ENCODE assay signal across 34 mouse cellular contexts in genomic region chr9:46224945-46225660, GRCm38 (mm10). TPM values are rescaled to one million over a fixed set of nuclear protein-coding genes. Genes with fewer than 3 reads are reported as not detected.
A peak's percentile ranks its signal among the peaks of the same experiment; 100 is the strongest.
DNase-seq lines count a peak whose midpoint lies in the region; ATAC-seq and TF ChIP-seq lines count a peak whose summit lies in the region.
"Had no signal": no experiment of that assay in that cellular context is flagged by ENCODE, and none has a peak within 500 bp of the region (broad histone marks: within the 10 kb centered on the region; RNA-seq: fewer than 3 reads in every experiment).

No protein-coding gene starts in this region.

- WGBS in kidney, adult 2 months, result 60% methylated on average over 5 of the region's 5 CpGs
- 10% methylated on average over 5 of the region's 5 CpGs for WGBS in liver, adult 2 months
- WGBS in intestine, embryonic 15.5 days, result 58% methylated on average over 5 of the region's 5 CpGs
- 60% methylated on average over 5 of the region's 5 CpGs for WGBS in intestine, postnatal 0 days
- 74% methylated on average over 5 of the region's 5 CpGs for WGBS in thymus, adult 2 months

- H3K36me3 ChIP-seq in kidney, adult 2 months (ENCODE audit: control insufficient read depth, insufficient read depth, low read length), result peaks cover 5% of the 10 kb centered on the region
- peaks cover 9% of the 10 kb centered on the region; the same call in 1 of the 2 replicates for H3K36me3 ChIP-seq in liver, adult 2 months (ENCODE audit: control insufficient read depth, insufficient read depth, low read length)
- H3K36me3 ChIP-seq in intestine, embryonic 15.5 days, result peaks cover 16% of the 10 kb centered on the region
- H3K36me3 ChIP-seq in intestine, postnatal 0 days (ENCODE audit: control insufficient read depth, insufficient read depth), result peaks cover 26% of the 10 kb centered on the region
- peaks cover 3% of the 10 kb centered on the region for H3K36me3 ChIP-seq in thymus, adult 2 months (ENCODE audit: control insufficient read depth, insufficient read depth, low read length)

- no peak overlapping the region for H3K4me3 ChIP-seq in kidney, adult 2 months (ENCODE audit: insufficient read depth, low read depth, low read length)
- no peak overlapping the region for H3K4me3 ChIP-seq in liver, adult 2 months (ENCODE audit: insufficient read depth, low read depth, low read length)
- H3K4me3 ChIP-seq in intestine, embryonic 15.5 days (replicated peaks), result no peak overlapping the region
- no peak overlapping the region for H3K4me3 ChIP-seq in intestine, postnatal 0 days (ENCODE audit: low read depth, low read length)
- H3K4me3 ChIP-seq in thymus, adult 2 months (ENCODE audit: control insufficient read depth, insufficient read depth, low read length), result no peak overlapping the region
- H3K4me3 ChIP-seq: embryonic facial prominence, embryonic 12.5 days; embryonic facial prominence, embryonic 15.5 days; heart, embryonic 12.5 days; heart, embryonic 15.5 days; hindbrain, embryonic 10.5 days; hindbrain, embryonic 13.5 days had no signal

- H3K27ac ChIP-seq in kidney, adult 2 months (ENCODE audit: insufficient read depth, low read depth, low read length), result no peak overlapping the region
- peak overlapping the region; percentile 91 for H3K27ac ChIP-seq in liver, adult 2 months (replicated peaks; ENCODE audit: insufficient read depth, low read depth, low read length)
- H3K27ac ChIP-seq in intestine, embryonic 15.5 days, result peak overlapping the region; percentile 78
- H3K27ac ChIP-seq in intestine, postnatal 0 days (ENCODE audit: low read depth, low read length), result peak overlapping the region; percentile 96
- H3K27ac ChIP-seq in thymus, adult 2 months (ENCODE audit: control insufficient read depth, insufficient read depth, low read length), result no peak overlapping the region
- H3K27ac ChIP-seq: embryonic facial prominence, embryonic 12.5 days; embryonic facial prominence, embryonic 15.5 days; heart, embryonic 15.5 days; hindbrain, embryonic 10.5 days; hindbrain, embryonic 13.5 days had no signal

- peaks cover 5% of the 10 kb centered on the region for H3K4me1 ChIP-seq in kidney, adult 2 months (ENCODE audit: control insufficient read depth, insufficient read depth, low read length)
- H3K4me1 ChIP-seq in liver, adult 2 months (ENCODE audit: control insufficient read depth, insufficient read depth, low read length), result peaks cover 45% of the 10 kb centered on the region
- peaks cover 7% of the 10 kb centered on the region for H3K4me1 ChIP-seq in intestine, embryonic 15.5 days (replicated peaks)
- H3K4me1 ChIP-seq in intestine, postnatal 0 days (replicated peaks; ENCODE audit: control insufficient read depth, insufficient read depth, low read length), result 0 out of 2 replicates have a peak, but pooled peaks cover 3% of the 10 kb centered on the region
- H3K4me1 ChIP-seq in thymus, adult 2 months (replicated peaks; ENCODE audit: control insufficient read depth, insufficient read depth, low read length), result peaks cover 2% of the 10 kb centered on the region
- H3K4me1 ChIP-seq: embryonic facial prominence, embryonic 12.5 days had no signal

- TF ChIP-seq CTCF in kidney, adult 2 months (conservative IDR thresholded peaks at IDR 0.05; ENCODE audit: insufficient read depth, insufficient read length, low read depth, low read length), result no peak
- no peak for TF ChIP-seq CTCF in liver, adult 2 months (IDR thresholded peaks at IDR 0.05; ENCODE audit: low read depth, low read length)
- no peak for TF ChIP-seq CTCF in intestine, postnatal 0 days (IDR thresholded peaks at IDR 0.05; ENCODE audit: low read depth)
- TF ChIP-seq CTCF in thymus, adult 2 months (IDR thresholded peaks at IDR 0.05; ENCODE audit: borderline replicate concordance, control insufficient read depth, extremely low read depth, insufficient read depth, low read length, poor library complexity), result no peak

- H3K4me2 ChIP-seq in intestine, embryonic 15.5 days (replicated peaks), result no peak overlapping the region
- H3K4me2 ChIP-seq in intestine, postnatal 0 days (replicated peaks; ENCODE audit: low read depth), result 0 out of 2 replicates have a peak overlapping the region, but pooled peaks have one; percentile 21
- H3K4me2 ChIP-seq: embryonic facial prominence, embryonic 12.5 days; embryonic facial prominence, embryonic 15.5 days; heart, embryonic 12.5 days; heart, embryonic 15.5 days; hindbrain, embryonic 13.5 days had no signal

- H3K27me3 ChIP-seq in kidney, adult 2 months (replicated peaks; ENCODE audit: control insufficient read depth, insufficient read depth, low read length), result no peaks in the 10 kb centered on the region
- no peaks in the 10 kb centered on the region for H3K27me3 ChIP-seq in liver, adult 2 months (ENCODE audit: control insufficient read depth, insufficient read depth, low read length)
- no peaks in the 10 kb centered on the region for H3K27me3 ChIP-seq in intestine, embryonic 15.5 days (replicated peaks)
- H3K27me3 ChIP-seq in intestine, postnatal 0 days (replicated peaks; ENCODE audit: control insufficient read depth, insufficient read depth, low read length), result no peaks in the 10 kb centered on the region
- H3K27me3 ChIP-seq in thymus, adult 2 months (ENCODE audit: control insufficient read depth, insufficient read depth, low read length), result no peaks in the 10 kb centered on the region
- H3K27me3 ChIP-seq: embryonic facial prominence, embryonic 12.5 days; embryonic facial prominence, embryonic 15.5 days; heart, embryonic 12.5 days; Patski had no signal

- H3K9ac ChIP-seq in liver, adult 2 months (ENCODE audit: low read depth, low read length), result peak overlapping the region; percentile 59
- no peak overlapping the region for H3K9ac ChIP-seq in intestine, embryonic 15.5 days
- H3K9ac ChIP-seq in intestine, postnatal 0 days (ENCODE audit: low read depth, low read length), result no peak overlapping the region
- H3K9ac ChIP-seq: embryonic facial prominence, embryonic 12.5 days; embryonic facial prominence, embryonic 15.5 days; forebrain, postnatal 0 days; heart, embryonic 12.5 days; heart, embryonic 15.5 days; hindbrain, embryonic 13.5 days had no signal

- no peaks in the 10 kb centered on the region for H3K79me2 ChIP-seq in liver, adult 2 months (ENCODE audit: control insufficient read depth, insufficient read depth, low read length)

- H3K9me3 ChIP-seq in intestine, embryonic 15.5 days, result no peaks in the 10 kb centered on the region
- no peaks in the 10 kb centered on the region for H3K9me3 ChIP-seq in intestine, postnatal 0 days (ENCODE audit: control insufficient read depth)
- H3K9me3 ChIP-seq: embryonic facial prominence, embryonic 12.5 days; embryonic facial prominence, embryonic 15.5 days; G1E; heart, embryonic 12.5 days; heart, embryonic 15.5 days; hindbrain, embryonic 10.5 days; hindbrain, embryonic 13.5 days had no signal

- no peak for ATAC-seq in intestine, embryonic 15.5 days
- no peak for ATAC-seq in intestine, postnatal 0 days
- ATAC-seq: forebrain, embryonic 14.5 days; forebrain, postnatal 0 days; Patski had no signal

- intact Hi-C loops in left cerebral cortex, postnatal 25 days (cut with DNase I), result no loop called here

- peak; percentile 66 for DNase-seq in kidney, adult 2 months
- no peak for DNase-seq in kidney, postnatal 14 days
- peak; percentile 96 for DNase-seq in liver, adult 2 months (ENCODE audit: extremely low read depth, low read depth, low spot score)
- DNase-seq in liver, result no peak
- DNase-seq in left cerebral cortex, postnatal 25 days (ENCODE audit: low spot score in 2 of 2), result no peak
- DNase-seq in thymus, adult 2 months, result no peak
- DNase-seq: adrenal gland, postnatal 10 days; adrenal gland, postnatal 36 days; B cell, adult 2 months; cerebellum, adult 2 months; cerebellum, adult 9-11 months; cerebellum, postnatal 25 days; forebrain, postnatal 0 days; gastrocnemius, postnatal 25 days; heart, adult 18-20 months; heart, postnatal 10 days; heart, postnatal 36 days had no signal

- TF ChIP-seq POLR2A in kidney, adult 2 months (IDR thresholded peaks at IDR 0.05; ENCODE audit: low read depth, low read length), result no peak
- 0 out of 2 replicates have a peak, but pooled peaks have one; percentile 32 for TF ChIP-seq POLR2A in liver, adult 2 months (IDR thresholded peaks at IDR 0.05; ENCODE audit: extremely low read depth, insufficient read depth, low read length)
- TF ChIP-seq POLR2A in thymus, adult 2 months (IDR thresholded peaks at IDR 0.05; ENCODE audit: control insufficient read depth, extremely low read depth, insufficient read depth, low read length, poor library complexity), result no peak

RNA-seq across cellular contexts. Expression of gene Apoa1, which starts 3.3 kb away (rescaled TPM):
- polyA plus RNA-seq in kidney, adult 2 months (2012; rRNA removed), result 1.0 and 1.2 TPM in 2 replicates
- 4,768 and 8,294 TPM in 2 replicates for total RNA-seq in liver, adult 2 months (2014; rRNA removed)
- 7,598 and 8,406 TPM in 2 replicates for polyA plus RNA-seq in liver, adult 2 months (2012; rRNA removed)
- polyA plus RNA-seq in intestine, embryonic 15.5 days (2015; fragmentation: Nextera tagmentation; extraction: Ambion mirVana), result 1,502 and 1,827 TPM in 2 replicates
- 28,401 and 28,927 TPM in 2 replicates for polyA plus RNA-seq in intestine, postnatal 0 days (2015; fragmentation: Nextera tagmentation; extraction: Ambion mirVana)
- not detected for total RNA-seq in left cerebral cortex, postnatal 25 days (2021)
- 3.3 and 13.1 TPM in 2 replicates for polyA plus RNA-seq in thymus, adult 2 months (2012; rRNA removed)
- total RNA-seq: CH12.LX; common myeloid progenitor, adult 5-6 weeks; G1E; gastrocnemius, postnatal 25 days; heart, adult 18-20 months; heart, postnatal 36 days had no signal
- polyA plus RNA-seq: Patski had no signal

RNA-seq across cellular contexts. Expression of gene Apoc3, which starts 10.3 kb away (rescaled TPM):
- polyA plus RNA-seq in kidney, adult 2 months (2012; rRNA removed), result 39.2 and 43.8 TPM in 2 replicates
- 2,319 and 2,365 TPM in 2 replicates for total RNA-seq in liver, adult 2 months (2014; rRNA removed)
- polyA plus RNA-seq in liver, adult 2 months (2012; rRNA removed), result 8,710 and 9,739 TPM in 2 replicates
- polyA plus RNA-seq in intestine, embryonic 15.5 days (2015; fragmentation: Nextera tagmentation; extraction: Ambion mirVana), result 247 and 325 TPM in 2 replicates
- 8,073 and 8,903 TPM in 2 replicates for polyA plus RNA-seq in intestine, postnatal 0 days (2015; fragmentation: Nextera tagmentation; extraction: Ambion mirVana)
- 1 to 10 TPM; 1.2 to 1.6 TPM for total RNA-seq in left cerebral cortex, postnatal 25 days (2021)
- polyA plus RNA-seq in thymus, adult 2 months (2012; rRNA removed), result 6.5 and 22.7 TPM in 2 replicates
- total RNA-seq: CH12.LX; common myeloid progenitor, adult 5-6 weeks; forebrain, postnatal 0 days; heart, postnatal 10 days; heart, postnatal 36 days had no signal
- polyA plus RNA-seq: embryonic facial prominence, embryonic 12.5 days; embryonic facial prominence, embryonic 15.5 days; forebrain, embryonic 11.5 days; forebrain, embryonic 14.5 days; G1E; heart, embryonic 12.5 days; heart, embryonic 15.5 days; hindbrain, embryonic 10.5 days; hindbrain, embryonic 13.5 days; Patski had no signal

RNA-seq across cellular contexts. Expression of gene Apoa4, which starts 15.4 kb away (rescaled TPM):
- polyA plus RNA-seq in kidney, adult 2 months (2012; rRNA removed), result 5.7 and 6.9 TPM in 2 replicates
- total RNA-seq in liver, adult 2 months (2014; rRNA removed), result 187 and 323 TPM in 2 replicates
- 177 and 239 TPM in 2 replicates for polyA plus RNA-seq in liver, adult 2 months (2012; rRNA removed)
- polyA plus RNA-seq in intestine, embryonic 15.5 days (2015; fragmentation: Nextera tagmentation; extraction: Ambion mirVana), result 576 and 837 TPM in 2 replicates
- polyA plus RNA-seq in intestine, postnatal 0 days (2015; fragmentation: Nextera tagmentation; extraction: Ambion mirVana), result 27,935 and 31,935 TPM in 2 replicates
- not detected for total RNA-seq in left cerebral cortex, postnatal 25 days (2021)
- 6.9 and 8.2 TPM in 2 replicates for polyA plus RNA-seq in thymus, adult 2 months (2012; rRNA removed)
- total RNA-seq: CH12.LX; common myeloid progenitor, adult 5-6 weeks; forebrain, postnatal 0 days; G1E; gastrocnemius, adult 8-10 months; gastrocnemius, postnatal 25 days; heart, adult 18-20 months; heart, postnatal 10 days; heart, postnatal 36 days had no signal
- polyA plus RNA-seq: embryonic facial prominence, embryonic 12.5 days; forebrain, embryonic 11.5 days; forebrain, embryonic 14.5 days; forebrain, postnatal 0 days; G1E; gonadal fat pad, adult 2 months; hindbrain, embryonic 10.5 days; hindbrain, embryonic 13.5 days; Patski had no signal

RNA-seq across cellular contexts. Expression of gene Apoa5, which starts 43.3 kb away (rescaled TPM):
- 0.16 TPM in 1 of 2 replicates, not detected in the other for polyA plus RNA-seq in kidney, adult 2 months (2012; rRNA removed)
- total RNA-seq in liver, adult 2 months (2014; rRNA removed), result 771 and 1,014 TPM in 2 replicates
- 2,298 and 3,079 TPM in 2 replicates for polyA plus RNA-seq in liver, adult 2 months (2012; rRNA removed)
- polyA plus RNA-seq in intestine, embryonic 15.5 days (2015; fragmentation: Nextera tagmentation; extraction: Ambion mirVana), result 0.38 TPM in 2 replicates
- 0.56 and 0.64 TPM in 2 replicates for polyA plus RNA-seq in intestine, postnatal 0 days (2015; fragmentation: Nextera tagmentation; extraction: Ambion mirVana)
- not detected for total RNA-seq in left cerebral cortex, postnatal 25 days (2021)
- polyA plus RNA-seq in thymus, adult 2 months (2012; rRNA removed), result 0.09 and 3.4 TPM in 2 replicates
- total RNA-seq: common myeloid progenitor, adult 5-6 weeks; forebrain, postnatal 0 days; gastrocnemius, postnatal 25 days; heart, adult 18-20 months; heart, postnatal 10 days; heart, postnatal 36 days had no signal
- polyA plus RNA-seq: cerebellum, adult 2 months; embryonic facial prominence, embryonic 12.5 days; embryonic facial prominence, embryonic 15.5 days; forebrain, embryonic 11.5 days; forebrain, embryonic 14.5 days; forebrain, postnatal 0 days; frontal cortex, adult 2 months; G1E; heart, embryonic 12.5 days; heart, embryonic 15.5 days; hindbrain, embryonic 13.5 days; Patski had no signal

RNA-seq across cellular contexts. Expression of gene Zpr1, which starts 47.8 kb away (rescaled TPM):
- polyA plus RNA-seq in kidney, adult 2 months (2012; rRNA removed), result 16.6 and 19.3 TPM in 2 replicates
- 25.9 and 42.4 TPM in 2 replicates for total RNA-seq in liver, adult 2 months (2014; rRNA removed)
- 19.5 and 23.0 TPM in 2 replicates for polyA plus RNA-seq in liver, adult 2 months (2012; rRNA removed)
- 57.2 and 63.2 TPM in 2 replicates for polyA plus RNA-seq in intestine, embryonic 15.5 days (2015; fragmentation: Nextera tagmentation; extraction: Ambion mirVana)
- polyA plus RNA-seq in intestine, postnatal 0 days (2015; fragmentation: Nextera tagmentation; extraction: Ambion mirVana), result 21.6 and 24.4 TPM in 2 replicates
- 10 to 100 TPM; 31.9 to 34.1 TPM for total RNA-seq in left cerebral cortex, postnatal 25 days (2021)
- 25.9 and 28.7 TPM in 2 replicates for polyA plus RNA-seq in thymus, adult 2 months (2012; rRNA removed)

Comparison
In these comparisons a context has a peak if more than half of its experiments do, and no peak if none do; other contexts are left out.
1. DNase-seq: peak in kidney, adult 2 months (single experiment) and liver, adult 2 months (single experiment); none in kidney, postnatal 14 days (single experiment), liver (single experiment), left cerebral cortex, postnatal 25 days (0 of 2) and thymus, adult 2 months (single experiment).
2. RNA of gene Apoc3, which starts 10.3 kb away (polyA plus RNA-seq): 8,073 to 8,903 TPM in intestine, postnatal 0 days and 8,710 to 9,739 TPM in liver, adult 2 months; 247 to 325 TPM in intestine, embryonic 15.5 days, 39.2 to 43.8 TPM in kidney, adult 2 months and 6.5 to 22.7 TPM in thymus, adult 2 months; every median in the first group is over 10 times any median in the second.
3. RNA of gene Apoa4, which starts 15.4 kb away (polyA plus RNA-seq): 27,935 to 31,935 TPM in intestine, postnatal 0 days; 576 to 837 TPM in intestine, embryonic 15.5 days, 177 to 239 TPM in liver, adult 2 months, 6.9 to 8.2 TPM in thymus, adult 2 months and 5.7 to 6.9 TPM in kidney, adult 2 months; every median in the first group is over 10 times any median in the second.
4. H3K27ac ChIP-seq: peak in liver, adult 2 months (single experiment), intestine, embryonic 15.5 days (single experiment) and intestine, postnatal 0 days (single experiment); none in kidney, adult 2 months (single experiment) and thymus, adult 2 months (single experiment).
5. RNA of gene Apoa1, which starts 3.3 kb away (polyA plus RNA-seq): 28,401 to 28,927 TPM in intestine, postnatal 0 days, 7,598 to 8,406 TPM in liver, adult 2 months and 1,502 to 1,827 TPM in intestine, embryonic 15.5 days; 3.3 to 13.1 TPM in thymus, adult 2 months and 1.0 to 1.2 TPM in kidney, adult 2 months; every median in the first group is over 100 times any median in the second.